Mouse (Mus musculus): ENCODE data around the gene Sema4a.

The Sema4a gene

GRCm38 (mm10) chr3:88460983-88461696, at the start of gene Sema4a:
Sema4a (minus strand) TSS chr3:88461182.
- DNase-seq (ENCODE audit: low spot score in 2 of 2), result no peak

- DNase-seq (ENCODE audit: low spot score in 2 of 2), result peak; percentile 61 to 86
These were observed 48.9 kb upstream of the Sema4a start, which contains the start of gene Lmna for GRCm38 (mm10) chr3:88509692-88510420. Lmna (minus strand) TSS chr3:88509956.

- no peak for DNase-seq (ENCODE audit: low spot score in 2 of 2)
These were observed 48.3 kb upstream of the Sema4a start for GRCm38 (mm10) chr3:88509250-88509649.

GRCm38 (mm10) chr3:88505765-88506164, 44.8 kb upstream of the Sema4a start:
- DNase-seq (ENCODE audit: low spot score in 2 of 2), result no peak

- DNase-seq (ENCODE audit: low spot score in 2 of 2), result no peak
These were observed 44.1 kb upstream of the Sema4a start for GRCm38 (mm10) chr3:88505081-88505480.

GRCm38 (mm10) chr3:88503881-88504746, 43.1 kb upstream of the Sema4a start:
- DNase-seq (ENCODE audit: low spot score in 2 of 2), result no peak

- no peak for DNase-seq (ENCODE audit: low spot score in 2 of 2)
These were observed 42.5 kb upstream of the Sema4a start for GRCm38 (mm10) chr3:88503505-88503863.

GRCm38 (mm10) chr3:88502641-88503504, 41.9 kb upstream of the Sema4a start:
- DNase-seq (ENCODE audit: low spot score in 2 of 2), result peak; percentile 82 to 86

- DNase-seq (ENCODE audit: low spot score in 2 of 2), result peak; percentile 53 to 58
These were observed 41.1 kb upstream of the Sema4a start for GRCm38 (mm10) chr3:88502031-88502571.

- DNase-seq (ENCODE audit: low spot score in 2 of 2), result no peak
These were observed 40.5 kb upstream of the Sema4a start for GRCm38 (mm10) chr3:88501366-88502030.

- DNase-seq (ENCODE audit: low spot score in 2 of 2), result no peak
These were observed 39.8 kb upstream of the Sema4a start for GRCm38 (mm10) chr3:88500655-88501365.

- DNase-seq (ENCODE audit: low spot score in 2 of 2), result no peak
These were observed 39.1 kb upstream of the Sema4a start for GRCm38 (mm10) chr3:88500087-88500486.

- no peak for DNase-seq (ENCODE audit: low spot score in 2 of 2)
These were observed 38.6 kb upstream of the Sema4a start for GRCm38 (mm10) chr3:88499580-88499979.

- no peak for DNase-seq (ENCODE audit: low spot score in 2 of 2)
These were observed 34.9 kb upstream of the Sema4a start for GRCm38 (mm10) chr3:88495741-88496415.

GRCm38 (mm10) chr3:88494836-88495628, 34.0 kb upstream of the Sema4a start:
- peak; percentile 59 to 69 for DNase-seq (ENCODE audit: low spot score in 2 of 2)

- peak in 1 of 2 experiments; percentile 55 for DNase-seq (ENCODE audit: low spot score in 2 of 2)
These were observed 33.0 kb upstream of the Sema4a start for GRCm38 (mm10) chr3:88493706-88494582.

GRCm38 (mm10) chr3:88487396-88487795, 26.4 kb upstream of the Sema4a start:
- DNase-seq (ENCODE audit: low spot score in 2 of 2), result no peak
